Mouse (Mus musculus): ENCODE measurements around the gene Gm28051. TPM values are rescaled to one million over a fixed set of nuclear protein-coding genes. Genes with fewer than 3 reads are reported as not detected.

Gm28051 gene
- polyA plus RNA-seq, 1 experiment from 2014 or later, result not detected

- H3K9ac ChIP-seq (ENCODE audit: low read depth, low read length), result no peak overlapping the region
- no peaks in the 10 kb centered on the region; the same call in 1 of the 2 replicates for H3K9me3 ChIP-seq (ENCODE audit: control insufficient read depth, low read length)
- no peak overlapping the region for H3K4me2 ChIP-seq (replicated peaks; ENCODE audit: low read depth, low read length)
- no peak overlapping the region for H3K27ac ChIP-seq (ENCODE audit: low read depth, low read length)
- no peaks in the 10 kb centered on the region for H3K27me3 ChIP-seq (ENCODE audit: control insufficient read depth, insufficient read depth, low read length)
- H3K4me3 ChIP-seq (ENCODE audit: low read length), result no peak overlapping the region
- ATAC-seq (ENCODE audit: low FRiP score, low TSS enrichment), result no peak
- H3K4me1 ChIP-seq (ENCODE audit: control insufficient read depth, insufficient read depth, low read length), result no peaks in the 10 kb centered on the region
- peaks cover 89% of the 10 kb centered on the region for H3K36me3 ChIP-seq (ENCODE audit: control insufficient read depth, insufficient read depth, low read length)
- 97% methylated on average over 5 of the region's 5 CpGs for WGBS
Measured at GRCm38 (mm10) chr12:102772676-102773075, 15.1 kb upstream of the Gm28051 start.

- Histone ChIP-seq H3K9me3 (ENCODE audit: control insufficient read depth, low read length) (no peaks in the 10 kb centered on the region; the same call in 1 of the 2 replicates), H3K4me1 (ENCODE audit: control insufficient read depth, insufficient read depth, low read length) (no peaks in the 10 kb centered on the region), H3K9ac (ENCODE audit: low read depth, low read length) (no peak overlapping the region), H3K4me2 (replicated peaks; ENCODE audit: low read depth, low read length) (no peak overlapping the region), H3K4me3 (ENCODE audit: low read length) (no peak overlapping the region), H3K27ac (ENCODE audit: low read depth, low read length) (no peak overlapping the region), H3K27me3 (ENCODE audit: control insufficient read depth, insufficient read depth, low read length) (no peaks in the 10 kb centered on the region), H3K36me3 (ENCODE audit: control insufficient read depth, insufficient read depth, low read length) (peaks cover 91% of the 10 kb centered on the region)
- 96% methylated on average over 8 of the region's 8 CpGs for WGBS
- no peak for ATAC-seq (ENCODE audit: low FRiP score, low TSS enrichment)
Measured at GRCm38 (mm10) chr12:102771601-102772000, 14.0 kb upstream of the Gm28051 start.

DNA sequence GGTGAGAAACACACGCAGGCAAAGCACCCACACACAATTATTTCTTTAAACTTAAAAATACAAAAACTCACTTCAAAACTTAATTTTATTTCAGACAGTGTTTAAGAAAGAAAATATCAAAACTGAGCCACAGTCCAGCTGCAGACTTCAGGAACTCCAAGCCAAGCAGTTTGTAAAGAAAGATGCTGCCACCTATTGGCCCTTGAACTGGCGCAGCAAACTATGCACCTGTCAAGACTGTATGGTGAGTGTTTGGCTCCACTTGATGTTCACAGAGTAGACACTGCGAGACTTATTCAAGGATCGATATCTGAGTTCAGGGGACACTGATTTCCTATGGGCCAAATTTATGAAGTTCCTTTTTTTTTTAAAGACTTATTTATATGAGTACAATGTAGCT lies 11.4 kb upstream of the Gm28051 start:
- Histone ChIP-seq H3K9me3 (ENCODE audit: control insufficient read depth, low read length) (no peaks in the 10 kb centered on the region; the same call in 1 of the 2 replicates), H3K9ac (ENCODE audit: low read depth, low read length) (no peak overlapping the region), H3K36me3 (ENCODE audit: control insufficient read depth, insufficient read depth, low read length) (peaks cover 86% of the 10 kb centered on the region), H3K4me3 (ENCODE audit: low read length) (no peak overlapping the region), H3K4me1 (ENCODE audit: control insufficient read depth, insufficient read depth, low read length) (no peaks in the 10 kb centered on the region), H3K4me2 (replicated peaks; ENCODE audit: low read depth, low read length) (no peak overlapping the region), H3K27ac (ENCODE audit: low read depth, low read length) (no peak overlapping the region), H3K27me3 (ENCODE audit: control insufficient read depth, insufficient read depth, low read length) (no peaks in the 10 kb centered on the region)
- no peak for ATAC-seq (ENCODE audit: low FRiP score, low TSS enrichment)
- WGBS, result 96% methylated on average over 4 of the region's 4 CpGs

GRCm38 (mm10) chr12:102763696-102764095 lies 6.1 kb upstream of the Gm28051 start:
- no peak overlapping the region for H3K4me2 ChIP-seq (replicated peaks; ENCODE audit: low read depth, low read length)
- H3K27ac ChIP-seq (ENCODE audit: low read depth, low read length), result no peak overlapping the region
- no peak overlapping the region for H3K4me3 ChIP-seq (ENCODE audit: low read length)
- peaks cover 14% of the 10 kb centered on the region for H3K4me1 ChIP-seq (ENCODE audit: control insufficient read depth, insufficient read depth, low read length)
- peaks cover 53% of the 10 kb centered on the region for H3K36me3 ChIP-seq (ENCODE audit: control insufficient read depth, insufficient read depth, low read length)
- no peaks in the 10 kb centered on the region for H3K9me3 ChIP-seq (ENCODE audit: control insufficient read depth, low read length)
- no peak for ATAC-seq (ENCODE audit: low FRiP score, low TSS enrichment)
- H3K27me3 ChIP-seq (ENCODE audit: control insufficient read depth, insufficient read depth, low read length), result no peaks in the 10 kb centered on the region
- no peak overlapping the region for H3K9ac ChIP-seq (ENCODE audit: low read depth, low read length)

- Histone ChIP-seq H3K4me2 (replicated peaks; ENCODE audit: low read depth, low read length) (no peak overlapping the region), H3K9me3 (ENCODE audit: control insufficient read depth, low read length) (no peaks in the 10 kb centered on the region), H3K4me3 (ENCODE audit: low read length) (no peak overlapping the region), H3K4me1 (ENCODE audit: control insufficient read depth, insufficient read depth, low read length) (peaks cover 15% of the 10 kb centered on the region), H3K36me3 (ENCODE audit: control insufficient read depth, insufficient read depth, low read length) (peaks cover 34% of the 10 kb centered on the region; the same call in 1 of the 2 replicates), H3K27me3 (ENCODE audit: control insufficient read depth, insufficient read depth, low read length) (no peaks in the 10 kb centered on the region), H3K27ac (ENCODE audit: low read depth, low read length) (no peak overlapping the region), H3K9ac (ENCODE audit: low read depth, low read length) (no peak overlapping the region)
- whole genome bisulfite sequencing, result 90% methylated on average over 3 of the region's 3 CpGs
- no peak for ATAC-seq (ENCODE audit: low FRiP score, low TSS enrichment)
Measured at GRCm38 (mm10) chr12:102761668-102762067, 4.1 kb upstream of the Gm28051 start.

GRCm38 (mm10) chr12:102758936-102759335 lies 1.4 kb upstream of the Gm28051 start:
- whole genome bisulfite sequencing, result under 1% methylated on average over 5 of the region's 5 CpGs
- H3K27me3 ChIP-seq (ENCODE audit: control insufficient read depth, insufficient read depth, low read length), result no peaks in the 10 kb centered on the region
- peak overlapping the region; percentile 89 for H3K4me2 ChIP-seq (replicated peaks; ENCODE audit: low read depth, low read length)
- ATAC-seq (ENCODE audit: low FRiP score, low TSS enrichment), result no peak
- H3K4me3 ChIP-seq (ENCODE audit: low read length), result peak overlapping the region; percentile 57
- peaks cover 18% of the 10 kb centered on the region for H3K4me1 ChIP-seq (ENCODE audit: control insufficient read depth, insufficient read depth, low read length)
- H3K9ac ChIP-seq (ENCODE audit: low read depth, low read length), result peak overlapping the region; percentile 65
- peak overlapping the region; percentile 83; the same call in 1 of the 2 replicates for H3K27ac ChIP-seq (ENCODE audit: low read depth, low read length)
- no peaks in the 10 kb centered on the region for H3K9me3 ChIP-seq (ENCODE audit: control insufficient read depth, low read length)
- H3K36me3 ChIP-seq (ENCODE audit: control insufficient read depth, insufficient read depth, low read length), result peaks cover 13% of the 10 kb centered on the region; the same call in 1 of the 2 replicates

DNA sequence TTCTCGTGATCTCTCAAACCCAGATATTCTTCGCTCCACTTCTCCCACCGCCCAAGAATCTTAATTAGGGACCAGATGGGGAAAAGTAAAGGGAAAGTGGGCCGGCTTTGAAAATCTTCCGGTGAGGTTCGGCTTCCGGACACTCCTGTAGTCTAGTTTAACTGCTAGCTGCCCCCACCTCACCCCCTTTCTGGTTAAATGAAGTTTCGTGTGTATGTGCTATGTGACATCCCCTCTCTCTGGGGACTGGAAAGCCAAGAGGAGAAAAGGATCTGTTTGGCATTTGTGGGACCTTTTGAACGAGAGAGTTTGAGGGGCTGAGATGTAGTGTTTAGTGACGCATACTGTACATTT lies 815 bp upstream of the Gm28051 start, which contains the start of gene Gm20604:
Gm20604 (minus strand) TSS at position 270 of the 354 bp plus-strand sequence.
- Histone ChIP-seq H3K9me3 (ENCODE audit: control insufficient read depth, low read length) (no peaks in the 10 kb centered on the region), H3K4me1 (ENCODE audit: control insufficient read depth, insufficient read depth, low read length) (peaks cover 18% of the 10 kb centered on the region), H3K27ac (ENCODE audit: low read depth, low read length) (peak within 1 kb of the TSS; percentile 88), H3K36me3 (ENCODE audit: control insufficient read depth, insufficient read depth, low read length) (peaks cover 12% of the 10 kb centered on the region), H3K27me3 (ENCODE audit: control insufficient read depth, insufficient read depth, low read length) (no peaks in the 10 kb centered on the region), H3K4me2 (replicated peaks; ENCODE audit: low read depth, low read length) (peak within 1 kb of the TSS; percentile 89), H3K4me3 (ENCODE audit: low read length) (peak within 1 kb of the TSS; percentile 57), H3K9ac (ENCODE audit: low read depth, low read length) (peak within 1 kb of the TSS; percentile 76)
- no peak for ATAC-seq (ENCODE audit: low FRiP score, low TSS enrichment)
- under 1% methylated on average over 10 of the region's 10 CpGs for WGBS

DNA sequence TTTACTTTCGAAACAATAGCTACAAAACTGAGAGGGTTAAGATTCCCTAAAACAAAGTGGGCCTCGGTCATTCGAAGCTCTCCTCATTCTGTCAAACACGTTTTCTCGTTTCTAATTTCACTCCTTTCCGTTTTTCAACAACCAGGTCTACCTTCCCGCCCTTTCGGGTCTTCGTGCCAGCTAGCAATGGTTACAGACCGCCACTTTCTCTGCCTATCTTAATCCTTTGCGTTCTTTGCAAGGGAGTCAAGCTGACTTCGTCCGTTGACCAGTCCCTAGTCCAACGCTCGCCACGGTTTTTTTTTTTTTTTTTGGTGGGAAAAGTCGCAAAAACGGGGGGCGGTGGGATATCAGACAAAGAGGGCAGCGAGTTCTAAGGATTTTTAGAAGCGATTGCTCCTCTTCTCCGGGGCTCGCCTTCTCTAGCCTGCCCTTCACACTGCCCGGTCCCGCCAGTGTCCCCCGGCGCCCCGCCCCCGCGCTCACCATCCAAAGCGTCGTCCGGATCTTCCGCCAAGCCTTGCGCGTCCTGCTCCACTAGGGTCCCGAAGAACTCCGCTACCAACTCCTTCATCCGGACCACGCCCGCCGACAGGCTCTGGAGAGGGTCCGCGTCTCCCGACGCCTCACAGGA lies 393 bp downstream of the Gm28051 start:
- H3K27ac ChIP-seq (ENCODE audit: low read depth, low read length), result peak overlapping the region; percentile 88
- 2% methylated on average over 46 of the region's 46 CpGs for WGBS

DNA sequence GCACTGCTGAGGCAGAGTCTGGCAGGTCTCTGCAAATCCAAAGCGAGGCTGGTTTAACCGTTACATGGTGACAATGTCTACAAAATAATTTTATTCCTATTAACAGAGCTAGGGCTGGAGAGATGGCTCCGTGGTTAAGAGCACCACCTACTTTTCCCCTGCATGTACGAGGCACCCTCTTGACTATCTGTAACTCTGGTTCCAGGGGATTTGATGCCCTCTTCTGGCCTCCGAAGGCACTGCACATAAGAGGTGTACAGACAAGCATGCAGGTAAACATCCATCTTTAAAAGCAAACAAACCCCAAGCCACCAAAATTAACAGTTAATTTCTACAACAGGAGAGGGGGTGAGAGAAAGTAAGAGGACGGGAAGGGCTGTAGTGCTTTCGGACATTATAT lies 1.3 kb downstream of the Gm28051 start:
- Histone ChIP-seq H3K4me2 (replicated peaks; ENCODE audit: low read depth, low read length) (peak overlapping the region; percentile 49), H3K4me1 (ENCODE audit: control insufficient read depth, insufficient read depth, low read length) (peaks cover 18% of the 10 kb centered on the region), H3K4me3 (ENCODE audit: low read length) (peak overlapping the region; percentile 57), H3K27ac (ENCODE audit: low read depth, low read length) (no peak overlapping the region), H3K9me3 (ENCODE audit: control insufficient read depth, low read length) (no peaks in the 10 kb centered on the region), H3K9ac (ENCODE audit: low read depth, low read length) (peak overlapping the region; percentile 76; the same call in 1 of the 2 replicates), H3K36me3 (ENCODE audit: control insufficient read depth, insufficient read depth, low read length) (peaks cover 5% of the 10 kb centered on the region), H3K27me3 (ENCODE audit: control insufficient read depth, insufficient read depth, low read length) (no peaks in the 10 kb centered on the region)
- no peak for ATAC-seq (ENCODE audit: low FRiP score, low TSS enrichment)
- 79% methylated on average over 7 of the region's 7 CpGs for WGBS

More for the DNA sequence above, 393 bp downstream of the Gm28051 start:
- Histone ChIP-seq H3K9me3 (ENCODE audit: control insufficient read depth, low read length) (no peaks in the 10 kb centered on the region), H3K9ac (ENCODE audit: low read depth, low read length) (peak overlapping the region; percentile 76), H3K4me3 (ENCODE audit: low read length) (peak overlapping the region; percentile 57), H3K27me3 (ENCODE audit: control insufficient read depth, insufficient read depth, low read length) (no peaks in the 10 kb centered on the region), H3K4me1 (ENCODE audit: control insufficient read depth, insufficient read depth, low read length) (peaks cover 18% of the 10 kb centered on the region), H3K4me2 (replicated peaks; ENCODE audit: low read depth, low read length) (peak overlapping the region; percentile 49), H3K36me3 (ENCODE audit: control insufficient read depth, insufficient read depth, low read length) (peaks cover 6% of the 10 kb centered on the region)
- ATAC-seq (ENCODE audit: low FRiP score, low TSS enrichment), result peak; percentile 86
